Mouse (Mus musculus) lung, postnatal 36 days (tissue): ENCODE measurements at regions not wholly inside any gene's neighbourhood (a gene's known extent, or its start where the extent isn't known, plus 50 kb on each side); places are given as distances from the start of the nearest gene placed in this dataset.

Experiments used
- DNase-seq: peaks from one replicate; pipeline ENCODE4 v3.0.0; 2022; ENCODE audit warnings: mixed read lengths

DNA sequence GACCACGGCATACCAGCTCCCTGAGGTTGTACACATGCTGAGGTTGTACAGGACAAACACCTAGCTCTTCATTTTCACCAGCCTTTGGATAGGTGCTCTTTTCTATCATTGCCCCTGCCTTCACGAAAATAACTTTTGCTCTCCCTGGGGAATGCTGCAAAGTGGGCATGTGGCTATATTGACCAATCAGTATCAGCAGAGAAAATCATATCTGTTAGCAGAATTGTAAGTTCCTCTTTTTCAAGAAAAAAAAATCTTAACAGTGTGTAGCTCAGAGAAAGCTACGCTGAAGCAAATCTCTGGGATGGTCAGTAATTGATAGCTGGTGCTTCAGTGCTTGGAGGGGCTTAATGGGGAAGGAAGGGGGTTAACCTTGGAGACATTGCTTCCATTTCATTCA, 319.6 kb upstream of the 5930422O12Rik start:
- no peak for DNase-seq

DNA sequence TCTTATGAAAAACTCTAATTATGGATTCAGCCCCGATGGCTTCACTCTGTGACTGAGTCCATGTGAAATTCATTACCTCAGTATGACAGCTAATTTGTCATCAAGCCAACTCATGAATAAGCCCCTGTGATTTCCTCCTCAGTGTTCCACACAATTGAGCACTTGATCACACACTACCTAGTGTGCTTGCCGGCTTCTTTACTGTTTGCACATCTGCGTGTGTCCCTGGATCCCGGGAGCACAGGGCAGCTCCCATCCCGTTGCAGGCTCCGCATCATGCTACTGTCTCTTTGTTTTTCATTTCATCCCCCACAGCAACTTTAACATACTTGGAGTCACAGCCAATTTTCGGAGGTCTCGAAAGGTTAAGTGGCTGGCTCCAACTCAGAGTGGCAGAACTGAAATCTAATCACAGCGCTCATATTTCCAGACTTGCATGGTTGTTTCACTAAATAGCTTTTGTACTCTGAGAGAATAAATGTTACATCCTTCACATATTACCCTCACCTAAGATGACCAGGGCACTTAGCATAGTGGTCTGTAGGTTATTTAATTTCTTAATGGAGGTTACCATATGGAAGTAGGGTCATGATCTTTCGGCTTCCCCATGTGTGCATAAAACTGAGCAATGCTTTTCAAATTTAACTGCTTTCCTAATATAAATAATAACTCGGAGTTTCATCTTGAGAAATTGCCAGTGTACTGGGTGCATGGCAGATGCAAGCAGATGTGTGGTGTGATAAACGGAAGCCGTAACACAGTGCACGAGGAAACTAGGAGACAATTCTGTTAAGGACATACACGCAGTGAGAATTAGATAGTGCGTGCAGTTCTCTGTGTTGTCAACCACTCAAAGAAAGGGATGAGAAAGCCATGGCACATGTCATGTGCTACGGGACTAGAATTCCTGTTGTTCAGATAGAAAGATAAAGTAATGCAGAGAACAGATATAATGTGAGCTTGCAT, 313.0 kb upstream of the 5930422O12Rik start:
- DNase-seq: no peak

DNA sequence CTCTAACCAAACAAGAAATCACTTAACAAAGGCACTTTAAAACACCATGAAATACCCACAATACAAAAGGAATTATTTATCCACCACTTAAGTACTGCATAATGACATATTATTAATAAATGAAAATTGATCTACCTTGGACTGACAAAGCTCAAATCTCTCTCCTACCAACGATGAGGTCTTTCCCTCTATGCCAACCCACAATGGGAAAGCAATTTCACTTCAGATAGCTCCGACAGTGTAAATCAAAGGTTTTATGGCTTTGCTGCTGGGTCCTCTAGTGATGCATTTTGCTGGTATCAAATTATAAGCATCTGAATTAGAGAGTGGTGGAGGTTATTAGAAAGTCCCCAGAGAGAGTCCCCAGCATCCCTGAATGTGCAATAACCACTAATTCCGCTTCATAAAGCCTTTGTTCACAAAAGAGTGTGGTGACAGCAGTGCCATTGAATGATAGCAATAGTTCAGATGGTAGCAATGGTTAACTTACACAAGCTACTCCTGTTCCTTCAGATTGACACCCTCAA, 305.4 kb upstream of the 5930422O12Rik start:
- no peak for DNase-seq

DNA sequence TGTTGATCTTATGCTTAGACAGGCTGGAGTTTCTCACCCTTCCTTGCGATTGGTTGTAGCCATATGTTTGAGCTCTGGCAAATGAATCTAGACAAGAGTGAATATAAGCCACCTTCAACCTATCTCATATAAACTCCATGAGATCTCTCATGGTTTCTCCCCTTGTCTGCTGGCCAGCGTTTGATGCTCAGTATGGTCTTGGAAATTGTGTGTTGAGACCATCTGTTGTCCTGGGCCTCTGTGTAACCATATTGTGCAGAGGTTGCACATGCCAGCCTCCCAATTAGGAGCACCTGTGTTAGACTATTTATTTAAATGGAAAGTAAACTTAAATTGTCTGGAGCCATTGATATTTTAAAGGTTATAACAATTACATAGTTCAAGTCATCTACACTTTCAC, 301.5 kb upstream of the 5930422O12Rik start:
- no peak for DNase-seq

DNA sequence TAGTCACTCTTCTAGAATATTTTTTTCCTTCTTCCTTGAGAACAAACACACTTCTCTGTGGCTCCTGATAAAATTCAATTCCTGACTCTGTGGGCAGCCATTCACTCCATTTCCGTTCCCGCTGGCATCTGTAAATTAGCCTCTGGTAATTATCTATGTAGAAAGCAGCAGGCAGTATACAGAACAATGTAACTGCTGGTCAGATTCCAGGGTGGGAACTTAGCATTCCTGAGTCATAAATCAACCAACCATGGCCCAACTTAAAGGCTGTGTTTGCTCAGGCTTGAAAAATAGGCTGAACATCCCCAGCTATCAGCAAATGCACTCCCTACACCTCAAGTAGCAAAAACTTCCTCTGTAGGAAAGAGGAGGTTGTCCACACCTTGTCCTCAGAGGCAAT, 289.6 kb upstream of the 5930422O12Rik start:
- DNase-seq: no peak

DNA sequence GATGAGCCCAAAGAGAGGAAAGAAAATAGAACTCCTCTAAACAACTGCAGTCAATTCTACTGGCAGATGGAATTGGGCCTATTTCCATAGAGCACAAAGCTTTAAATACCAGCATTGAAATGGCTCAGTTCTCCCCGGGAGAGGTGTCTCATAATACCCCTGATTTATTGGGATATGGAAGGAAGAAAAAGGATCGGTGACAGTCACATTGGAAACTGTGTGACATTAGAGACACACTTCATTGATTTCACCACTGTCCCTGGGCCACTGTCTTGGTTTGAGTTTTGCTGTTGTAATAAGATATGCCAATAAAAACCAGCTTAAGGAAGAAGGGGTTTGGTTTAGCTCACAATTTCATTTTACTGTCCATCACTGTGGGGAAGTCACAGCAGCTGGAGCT, 288.7 kb upstream of the 5930422O12Rik start:
- no peak for DNase-seq

DNA sequence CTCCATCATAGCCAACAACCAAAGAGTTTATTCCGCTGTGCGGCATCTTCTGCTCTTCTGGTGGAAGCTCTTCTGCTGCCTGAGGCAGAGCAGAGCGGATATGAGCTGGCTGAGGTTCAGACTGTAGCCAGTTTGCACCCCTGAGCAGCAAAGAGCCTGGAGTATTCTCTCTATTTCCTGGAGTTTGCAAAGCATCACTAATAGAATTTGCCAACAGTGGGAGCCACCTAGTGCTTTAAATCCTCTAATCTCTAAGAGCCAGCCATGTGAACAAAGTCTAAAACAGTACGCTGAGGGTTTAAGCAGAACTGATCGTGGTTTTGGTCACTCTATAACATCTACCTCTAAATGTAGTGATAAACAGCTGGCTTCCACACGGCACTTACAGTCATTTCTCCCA, 250.9 kb upstream of the 5930422O12Rik start:
- DNase-seq: no peak

DNA sequence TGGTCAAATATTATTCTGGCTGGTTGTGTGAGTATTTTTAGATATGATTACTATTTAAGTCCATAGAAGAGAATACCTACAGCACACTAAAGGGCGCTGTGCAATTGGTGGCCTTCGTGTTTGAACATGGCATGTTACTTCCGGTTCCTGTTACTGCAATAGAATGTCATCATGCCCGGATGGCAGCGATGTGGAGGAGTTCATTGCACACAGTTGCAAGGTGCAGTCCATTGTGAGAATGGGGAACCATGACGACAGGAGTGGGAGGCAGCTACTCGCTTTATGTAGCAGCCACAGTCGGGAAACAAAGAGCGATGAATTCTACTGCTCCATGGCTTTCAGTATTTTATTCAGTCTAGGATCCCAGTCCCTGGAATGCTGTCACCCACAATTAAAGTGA, 245.5 kb upstream of the 5930422O12Rik start:
- DNase-seq: no peak
